Mouse (Mus musculus): ENCODE data around the gene Tmem210.

Gene Tmem210

DNA sequence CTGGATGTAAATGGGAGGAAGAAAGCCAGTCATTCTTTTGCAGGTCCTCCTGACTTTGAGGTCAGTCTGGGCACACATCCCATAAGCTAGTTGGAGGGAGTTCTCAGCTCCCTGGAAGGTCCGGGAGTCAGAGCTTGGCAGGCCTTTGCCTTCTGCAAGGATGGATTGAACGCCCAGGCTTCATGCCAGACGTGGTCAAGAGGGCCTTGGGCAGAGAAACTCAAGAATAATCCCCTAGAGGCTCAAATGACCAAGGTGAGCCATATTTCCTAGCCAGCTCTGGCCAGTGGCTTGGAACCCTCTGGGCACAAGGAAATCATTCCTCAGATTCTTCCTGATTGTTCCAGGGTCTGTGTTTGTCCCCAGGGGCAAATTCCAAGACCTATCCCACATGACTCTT lies 23.1 kb upstream of the Tmem210 start:
- DNase-seq (ENCODE audit: low read depth, low spot score): no peak

DNA sequence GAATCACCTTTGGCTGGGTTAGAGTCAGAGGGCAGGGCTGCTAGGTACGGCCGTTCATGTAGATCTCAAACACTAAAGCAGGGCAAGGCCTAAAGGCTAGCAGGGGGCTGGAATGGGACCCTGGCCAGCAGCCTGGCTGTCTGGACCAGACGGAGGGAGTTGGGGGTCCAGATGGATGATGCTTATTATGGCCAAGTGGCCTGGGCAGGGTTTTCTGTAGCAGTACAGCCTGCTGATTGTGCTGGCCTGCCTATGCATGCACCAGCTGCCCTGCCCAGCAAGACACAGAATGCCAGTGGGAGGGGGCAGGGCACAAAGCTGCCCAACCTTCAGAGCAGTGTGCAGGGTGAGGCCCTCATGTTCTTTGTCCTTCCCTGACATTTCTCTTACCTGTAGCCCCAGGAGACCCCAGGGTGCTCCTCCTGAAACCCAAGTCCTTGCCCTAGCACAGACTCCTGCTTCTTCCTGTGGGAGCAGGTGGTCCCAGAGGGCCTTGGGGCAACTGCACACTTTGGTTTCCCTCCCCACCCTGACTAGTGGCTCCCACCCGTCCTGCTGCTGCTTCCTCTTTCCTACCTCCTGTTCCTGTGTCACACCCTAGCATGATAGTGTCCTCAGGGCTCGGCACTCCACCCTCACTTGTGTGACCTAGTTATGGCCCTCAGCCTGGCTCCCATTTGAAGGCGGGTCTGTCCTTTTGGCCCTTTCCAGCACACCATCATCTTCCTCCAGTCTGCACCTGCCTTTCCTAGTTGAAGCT lies 21.9 kb upstream of the Tmem210 start:
- DNase-seq (ENCODE audit: low read depth, low spot score): no peak

DNA sequence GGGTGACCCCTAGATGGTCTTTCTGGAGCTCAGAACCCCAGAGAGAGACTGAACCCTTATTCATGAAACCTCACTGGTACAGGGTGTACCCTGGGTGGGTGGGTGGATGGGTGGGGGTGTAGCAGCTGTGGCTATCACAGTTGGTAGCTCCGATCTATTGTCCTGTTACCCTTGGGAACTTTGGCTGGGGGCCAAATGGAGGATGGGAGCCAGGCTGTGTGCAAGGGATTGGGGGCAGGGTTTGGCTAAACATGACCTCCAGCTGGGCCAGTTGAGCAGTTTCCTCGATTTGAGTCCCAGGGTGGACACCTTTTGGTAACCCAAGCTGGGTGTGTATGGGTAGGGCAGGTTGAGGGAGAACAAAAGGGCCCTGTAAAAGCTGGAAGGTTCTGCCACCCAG lies 21.2 kb upstream of the Tmem210 start:
- peak; percentile 62 for DNase-seq (ENCODE audit: low read depth, low spot score)

DNA sequence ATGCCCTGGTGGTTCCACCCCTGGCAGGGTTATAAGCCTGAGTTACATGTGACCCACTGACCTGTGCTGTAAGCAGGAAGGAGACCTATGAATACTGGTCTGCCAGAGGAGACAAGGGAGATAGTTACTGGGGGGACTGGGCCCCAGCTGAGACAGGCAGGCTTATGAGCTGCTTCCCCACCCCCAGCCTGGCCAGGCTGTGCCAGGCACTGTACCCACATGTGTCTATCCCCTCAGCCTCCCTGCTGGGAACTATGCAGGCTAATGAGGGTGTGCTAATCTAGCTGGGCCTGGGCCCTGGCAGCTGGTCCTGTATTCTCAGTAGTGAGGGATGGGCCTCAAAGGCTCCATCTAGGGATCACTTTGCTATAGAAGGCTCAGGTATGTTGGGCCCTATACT lies 20.7 kb upstream of the Tmem210 start:
- peak; percentile 62 for DNase-seq (ENCODE audit: low read depth, low spot score)

DNA sequence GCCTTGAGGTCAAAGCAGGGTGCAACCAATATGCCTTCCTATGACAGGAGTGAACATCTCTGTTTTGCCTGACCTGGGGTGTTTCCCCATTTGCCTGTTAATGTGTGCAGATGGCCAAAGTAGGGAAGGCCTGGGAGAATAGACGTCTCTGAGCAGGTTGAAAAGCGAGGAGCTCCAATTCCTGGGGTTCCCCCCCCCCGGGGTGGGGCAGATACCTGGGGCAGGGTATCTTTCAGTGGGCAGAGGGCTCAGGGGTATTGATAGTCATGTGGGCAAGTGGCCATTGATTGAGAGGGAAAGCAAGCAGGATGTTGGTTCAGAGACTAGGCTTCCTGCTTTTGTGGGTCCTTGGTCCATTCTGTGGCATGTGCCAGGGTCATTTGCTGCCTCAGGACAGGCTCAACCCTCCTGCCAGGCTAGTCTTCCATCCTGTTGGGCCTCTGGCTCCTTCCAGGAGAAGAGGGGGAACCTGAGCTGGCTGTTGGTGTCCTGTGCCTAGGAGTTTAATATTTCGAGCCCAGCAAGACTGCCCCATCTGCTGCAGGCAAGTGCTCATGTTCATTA lies 20.1 kb upstream of the Tmem210 start:
- no peak for DNase-seq (ENCODE audit: low read depth, low spot score)

DNA sequence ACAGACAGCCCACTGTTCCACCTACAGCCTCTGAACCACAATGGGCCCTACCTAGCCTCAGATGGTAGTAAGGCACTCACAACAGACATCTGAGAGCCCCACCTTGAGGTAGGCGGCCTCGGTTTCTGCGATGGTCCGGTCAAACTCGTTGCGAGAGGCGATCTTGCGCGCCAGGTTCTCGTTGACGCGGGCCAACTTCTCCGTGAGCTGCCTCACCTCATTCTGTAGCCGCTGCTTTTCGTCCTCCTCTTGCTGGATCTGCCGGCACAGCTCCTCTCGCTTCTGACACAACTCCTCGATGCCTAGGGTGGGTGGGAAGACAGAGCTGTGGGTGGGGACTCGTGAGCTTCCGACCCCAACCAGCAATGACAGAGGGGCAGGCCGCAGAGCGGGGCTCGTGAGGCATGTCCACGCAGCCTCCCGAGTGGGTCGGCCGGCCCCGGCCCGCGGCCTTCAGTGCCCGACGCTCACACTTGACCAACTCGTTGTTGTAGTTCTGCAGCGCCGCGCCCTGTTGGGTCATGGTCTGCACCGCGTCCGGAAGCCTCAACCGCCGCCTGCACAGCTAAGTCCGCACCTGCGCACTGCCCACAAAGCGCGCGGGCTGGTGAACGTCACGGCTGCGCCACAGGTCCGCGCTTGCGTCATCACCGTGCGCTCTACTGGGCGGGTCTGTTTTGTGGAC lies 16.0 kb upstream of the Tmem210 start, which contains the start of the genes Ssna1 and Anapc2:
Gene Ssna1, minus strand, starts transcription at position 612 of the 685 bp plus-strand sequence.
Gene Anapc2, plus strand, starts transcription at position 652 of the 685 bp plus-strand sequence.
- peak; percentile 91 for DNase-seq (ENCODE audit: low read depth, low spot score)

DNA sequence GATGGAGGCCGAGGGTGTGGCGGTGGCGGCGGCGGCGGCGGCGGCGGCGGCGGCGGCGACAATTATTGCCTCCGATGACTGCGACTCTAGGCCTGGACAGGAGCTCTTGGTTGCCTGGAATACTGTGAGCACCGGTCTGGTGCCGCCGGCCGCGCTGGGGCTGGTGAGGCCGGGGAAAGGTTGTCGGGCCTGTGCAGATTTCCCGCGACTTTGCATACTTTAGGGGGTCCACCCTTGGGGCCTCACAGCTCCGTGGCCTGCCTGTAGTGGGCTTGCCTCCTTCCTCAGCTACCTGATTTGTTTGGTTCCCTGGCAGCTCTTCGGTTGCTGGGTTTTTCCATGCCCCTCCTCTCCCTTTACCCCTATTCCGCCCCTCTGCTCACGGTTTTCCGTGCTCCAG lies 15.4 kb upstream of the Tmem210 start:
- no peak for DNase-seq (ENCODE audit: low read depth, low spot score)

DNA sequence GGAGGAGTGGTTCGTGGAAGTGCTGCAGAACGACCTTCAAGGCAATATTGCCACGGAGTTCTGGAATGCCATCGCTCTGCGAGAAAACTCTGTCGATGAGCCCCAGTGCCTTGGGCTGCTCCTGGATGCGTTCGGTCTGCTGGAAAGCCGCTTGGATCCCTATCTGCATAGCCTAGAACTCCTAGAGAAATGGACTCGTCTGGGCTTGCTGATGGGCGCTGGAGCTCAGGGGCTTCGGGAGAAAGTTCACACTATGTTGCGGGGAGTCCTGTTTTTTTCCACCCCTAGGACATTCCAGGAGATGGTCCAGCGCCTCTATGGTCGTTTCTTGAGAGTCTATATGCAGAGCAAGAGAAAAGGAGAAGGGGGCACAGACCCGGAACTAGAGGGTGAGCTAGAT lies 14.9 kb upstream of the Tmem210 start:
- no peak for DNase-seq (ENCODE audit: low read depth, low spot score)

DNA sequence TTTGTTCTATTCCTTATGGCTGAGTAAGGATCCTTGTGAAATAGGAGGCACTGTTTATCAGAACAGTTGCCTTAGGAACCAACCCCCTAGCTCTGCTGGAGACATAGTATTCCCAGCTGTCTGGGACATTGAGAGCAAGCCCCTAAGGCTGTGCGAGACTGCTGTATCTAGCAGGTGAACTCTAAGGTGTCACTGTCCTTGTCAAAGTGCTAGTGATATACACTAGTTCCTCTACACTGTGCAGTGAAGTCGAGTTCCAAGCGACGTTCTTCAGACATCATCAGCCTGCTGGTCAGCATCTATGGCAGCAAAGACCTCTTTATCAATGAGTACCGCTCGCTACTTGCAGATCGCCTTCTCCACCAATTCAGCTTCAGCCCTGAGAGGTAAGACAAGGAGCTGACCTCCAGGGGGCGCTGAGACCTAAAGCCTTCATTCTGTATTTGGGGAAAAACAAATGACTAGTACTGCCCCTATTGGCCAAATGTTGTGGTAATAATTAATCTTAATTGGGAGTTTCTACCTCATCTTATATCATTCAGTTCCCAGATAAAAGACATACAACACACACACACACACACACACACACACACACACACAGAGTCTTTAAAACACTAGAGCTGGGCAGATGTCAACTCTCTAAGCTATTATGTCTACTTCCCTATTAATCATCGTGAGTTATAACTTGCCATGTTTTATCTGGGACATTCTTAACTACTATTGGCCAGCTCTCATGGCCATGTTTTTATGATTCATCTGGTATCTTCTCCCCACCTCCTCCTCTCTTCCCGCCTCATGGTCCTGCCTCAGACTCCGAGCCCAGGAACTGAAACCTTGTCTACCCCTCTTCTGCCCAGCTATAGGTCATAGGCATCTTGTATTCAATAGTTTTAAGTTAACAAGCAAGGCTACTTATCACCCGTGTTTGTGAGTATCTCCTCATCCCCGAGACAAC lies 8.7 kb upstream of the Tmem210 start:
- DNase-seq (ENCODE audit: low read depth, low spot score): no peak

DNA sequence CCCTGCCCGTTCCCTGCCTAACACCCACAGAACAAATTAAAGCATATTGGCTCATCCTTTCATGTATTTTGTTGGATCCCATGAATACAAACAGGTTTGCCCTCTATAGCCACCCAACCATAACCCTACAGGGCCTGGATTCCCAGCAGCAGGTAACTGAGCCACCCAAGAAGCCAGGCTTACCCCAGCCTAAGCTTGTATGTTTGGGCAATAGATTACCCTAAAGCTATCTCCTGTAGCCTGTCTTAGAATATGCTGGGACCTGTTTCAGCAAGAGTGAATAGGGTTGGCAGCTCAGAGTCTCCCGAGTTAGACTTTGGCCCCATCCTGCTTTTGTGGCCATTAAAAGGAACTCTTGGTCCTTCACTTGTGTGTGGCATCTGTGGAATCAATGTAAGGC lies 2.4 kb upstream of the Tmem210 start:
- no peak for DNase-seq (ENCODE audit: low read depth, low spot score)

DNA sequence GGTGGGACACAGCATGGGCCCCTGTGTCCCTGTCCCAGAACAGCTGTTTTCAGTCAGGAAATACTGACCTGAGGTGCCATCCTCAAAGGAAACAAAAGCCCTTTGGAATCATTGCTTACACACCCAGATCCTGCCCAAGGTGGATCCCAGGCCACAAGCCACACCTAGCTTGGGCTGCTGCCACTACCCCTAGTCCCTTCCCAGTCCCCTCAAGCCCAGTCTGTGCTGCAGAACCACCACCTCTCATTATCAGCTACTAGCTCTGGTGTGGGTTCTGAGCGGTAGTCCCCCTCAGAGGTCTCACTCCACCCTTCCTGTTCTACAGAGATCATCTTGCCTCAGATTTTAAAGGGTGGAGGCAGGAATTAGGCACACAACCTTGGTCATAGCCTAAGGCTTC lies 1.6 kb upstream of the Tmem210 start:
- no peak for DNase-seq (ENCODE audit: low read depth, low spot score)

DNA sequence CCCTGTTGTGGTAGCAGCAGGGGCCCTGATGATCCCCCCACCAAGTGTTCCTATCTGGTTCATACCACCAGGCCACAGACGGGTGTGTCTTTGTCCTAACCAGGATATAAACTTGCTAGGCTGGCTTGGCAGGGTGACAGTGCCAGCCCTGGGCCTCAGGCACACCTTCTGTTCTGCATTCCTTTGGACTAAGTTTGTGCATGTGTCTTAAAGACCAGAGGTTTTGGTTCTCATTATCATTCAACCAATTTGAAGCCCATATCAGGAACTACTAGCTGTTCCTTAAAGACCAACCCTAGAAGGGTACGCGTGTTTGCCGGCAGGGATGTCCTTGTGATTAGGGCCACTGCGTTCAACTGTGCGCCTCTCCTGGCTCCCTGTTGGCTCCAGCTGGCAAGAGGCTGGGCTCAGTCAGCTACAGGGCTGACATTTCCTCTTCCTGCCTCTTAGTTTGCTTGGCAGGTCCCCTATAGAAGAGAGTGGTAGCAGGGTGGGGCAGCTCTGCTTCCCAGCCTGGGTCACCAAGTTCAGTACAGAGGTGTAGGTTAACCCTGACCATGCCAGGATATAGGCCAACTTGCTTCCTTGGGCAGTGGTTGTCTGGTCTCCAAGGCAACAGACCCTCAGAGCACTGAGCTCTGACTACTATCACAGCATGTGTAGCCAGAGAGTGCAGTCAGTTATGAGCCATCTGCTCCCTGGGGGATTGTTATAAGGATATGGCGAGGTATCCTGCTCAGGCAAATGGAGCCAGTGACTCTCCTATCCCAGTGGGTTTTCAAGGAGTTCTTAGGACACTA lies 908 bp upstream of the Tmem210 start:
- no peak for DNase-seq (ENCODE audit: low read depth, low spot score)

DNA sequence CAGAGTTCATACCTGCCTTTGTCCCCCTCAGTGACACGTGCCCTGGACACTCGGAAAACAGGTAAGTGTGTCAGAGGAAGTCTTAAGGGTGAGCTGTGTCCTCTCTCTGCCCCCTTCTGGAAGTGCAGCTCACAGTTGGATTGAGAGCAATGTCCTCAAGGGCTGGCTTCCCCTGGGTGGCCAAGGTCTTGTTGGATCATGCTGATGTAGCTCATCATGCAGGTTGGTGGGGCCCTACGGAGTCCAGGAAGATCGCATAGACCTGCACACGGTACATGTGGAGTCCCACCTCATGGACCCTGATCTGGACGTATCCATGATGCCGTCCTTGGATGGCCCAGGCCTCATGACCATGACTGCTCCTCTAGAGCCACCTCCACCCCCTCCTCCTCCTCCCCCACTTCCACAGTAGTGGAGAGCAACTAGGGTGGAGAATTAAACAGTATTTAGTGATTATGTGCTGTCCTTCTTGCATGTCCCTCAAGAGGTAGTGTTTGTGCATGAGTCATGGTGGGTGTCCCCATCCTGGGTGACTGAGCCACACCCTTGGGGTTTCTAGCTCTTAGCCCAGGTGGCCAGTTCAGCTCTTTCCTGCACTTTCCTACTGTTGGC lies 895 bp downstream of the Tmem210 start:
- DNase-seq (ENCODE audit: low read depth, low spot score): no peak

DNA sequence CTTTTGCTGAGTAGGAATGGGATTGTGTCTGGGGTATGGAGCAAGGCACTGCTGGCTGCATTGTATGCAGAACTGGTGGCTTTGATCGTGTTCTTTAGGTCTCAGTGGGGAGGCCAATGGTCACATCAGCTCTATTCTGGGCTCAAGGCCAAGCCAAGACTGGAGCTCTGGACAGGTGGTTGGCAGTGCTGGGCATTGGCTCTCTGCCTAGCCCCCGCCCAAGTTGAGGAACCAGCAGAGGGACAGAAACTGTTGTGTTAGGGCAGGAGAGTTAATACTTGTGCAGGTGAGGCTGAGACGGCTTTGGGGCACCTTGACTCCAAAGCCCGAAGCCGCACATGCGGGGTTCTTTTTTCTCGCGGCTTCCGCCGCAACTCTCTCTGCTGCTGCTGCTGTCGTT lies 1.7 kb downstream of the Tmem210 start, which contains the start of gene Lrrc26:
Gene Lrrc26, plus strand, starts transcription at position 265 of the 400 bp plus-strand sequence.
- no peak for DNase-seq (ENCODE audit: low read depth, low spot score)

DNA sequence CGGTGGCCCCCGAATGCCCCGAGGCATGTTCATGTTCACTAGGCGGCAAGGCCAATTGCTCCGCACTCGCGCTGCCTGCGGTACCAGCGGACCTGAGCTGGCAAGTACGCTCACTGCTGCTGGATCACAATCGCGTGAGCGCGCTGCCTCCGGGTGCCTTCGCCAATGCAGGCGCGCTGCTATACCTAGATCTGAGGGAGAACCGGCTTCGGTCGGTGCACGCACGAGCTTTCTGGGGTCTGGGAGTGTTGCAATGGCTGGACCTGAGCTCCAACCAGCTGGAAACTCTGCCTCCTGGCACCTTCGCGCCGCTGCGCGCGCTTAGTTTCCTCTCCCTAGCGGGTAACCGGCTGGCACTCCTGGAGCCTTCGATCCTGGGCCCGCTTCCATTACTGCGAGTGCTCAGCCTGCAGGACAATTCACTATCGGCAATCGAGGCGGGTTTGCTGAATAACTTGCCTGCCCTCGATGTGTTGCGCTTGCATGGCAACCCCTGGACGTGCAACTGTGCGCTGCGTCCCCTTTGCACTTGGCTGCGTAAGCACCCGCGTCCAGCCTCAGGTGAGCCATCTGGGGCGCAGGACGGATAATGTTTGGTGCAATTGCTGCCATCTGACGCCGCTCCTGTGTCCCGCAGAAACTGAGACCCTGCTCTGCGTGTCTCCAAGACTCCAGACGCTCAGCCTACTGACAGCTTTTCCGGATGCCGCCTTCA lies 2.3 kb downstream of the Tmem210 start:
- no peak for DNase-seq (ENCODE audit: low read depth, low spot score)

DNA sequence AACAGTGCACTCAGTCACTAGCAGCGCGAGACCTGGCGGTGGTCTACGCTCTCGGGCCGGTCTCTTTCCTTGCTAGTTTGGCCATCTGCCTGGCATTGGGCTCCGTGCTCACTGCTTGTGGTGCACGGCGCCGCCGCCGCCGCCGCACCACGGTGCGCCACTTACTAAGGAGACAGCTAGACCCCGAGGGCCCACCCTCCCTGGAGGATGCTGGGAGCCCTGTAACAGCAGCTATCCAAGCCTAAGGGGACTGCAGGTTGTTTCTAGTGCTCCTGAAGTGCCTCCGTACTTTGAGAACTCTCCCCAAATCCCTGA lies 2.8 kb downstream of the Tmem210 start:
- DNase-seq (ENCODE audit: low read depth, low spot score): no peak

DNA sequence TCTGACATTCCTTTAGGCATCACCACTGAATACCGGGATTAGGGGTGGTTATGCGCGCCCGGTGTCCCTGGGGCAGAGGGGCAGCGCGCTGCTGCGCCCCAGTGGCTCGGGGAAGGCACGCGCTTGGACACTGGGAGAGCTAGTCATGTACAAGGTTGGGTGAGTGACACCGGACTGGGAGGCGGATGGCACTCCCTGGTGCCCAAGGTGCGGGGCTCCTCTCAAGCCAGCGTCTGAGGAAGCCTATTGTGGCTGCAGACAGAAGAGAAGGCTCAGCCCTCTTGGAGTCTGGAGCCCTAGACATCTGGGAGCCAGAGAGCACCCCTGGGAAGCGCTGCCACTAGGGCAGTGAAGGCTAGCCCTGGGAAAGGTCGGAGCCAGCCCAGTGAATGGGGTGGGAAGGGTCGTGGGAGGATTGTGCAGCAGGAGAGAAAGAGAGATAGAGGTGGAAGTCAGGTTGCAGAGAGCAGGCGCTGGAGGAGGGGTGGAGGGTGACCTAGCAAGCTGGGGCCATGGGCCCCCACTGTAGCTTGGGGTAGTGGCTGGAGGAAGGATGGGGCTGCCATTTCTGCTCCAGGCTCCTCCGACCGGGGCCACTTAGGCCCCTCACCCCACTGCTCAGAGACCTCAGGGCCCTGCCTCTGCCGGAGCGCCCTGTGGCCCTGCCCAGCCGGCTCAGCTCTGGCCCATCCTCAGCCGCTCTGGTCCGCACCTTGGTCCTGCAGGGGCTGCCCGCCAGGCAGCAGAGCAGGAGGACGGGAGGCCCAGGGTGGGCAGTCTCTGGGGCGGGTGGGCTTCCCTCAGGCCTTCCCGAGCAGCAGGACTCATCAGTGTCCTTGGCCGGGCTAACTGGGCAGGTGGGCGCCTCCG lies 3.5 kb downstream of the Tmem210 start:
- no peak for DNase-seq (ENCODE audit: low read depth, low spot score)

DNA sequence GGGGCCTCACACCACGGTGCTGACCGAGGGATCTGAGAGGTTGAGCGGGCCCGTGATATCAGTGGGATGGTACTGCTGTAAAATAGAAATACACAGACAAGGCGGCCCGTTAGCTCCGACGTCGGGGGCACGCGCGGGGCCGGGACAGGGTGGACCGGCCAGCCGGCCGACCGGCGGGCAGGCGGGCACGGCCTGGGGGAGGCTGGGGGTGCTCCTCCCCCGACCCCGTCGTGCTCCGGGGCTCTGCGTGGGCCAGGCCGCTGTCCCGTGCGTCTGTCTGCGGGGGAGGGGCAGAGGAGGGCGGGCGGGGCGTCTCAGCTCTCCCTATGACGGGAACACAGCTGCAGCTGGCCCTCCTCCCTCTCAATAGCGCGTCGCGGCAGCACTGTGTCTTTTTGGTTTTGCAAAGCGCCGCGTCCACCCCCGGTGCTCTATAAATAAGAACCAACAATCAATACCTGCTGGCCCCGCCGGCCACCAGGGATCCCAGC lies 4.2 kb downstream of the Tmem210 start:
- DNase-seq (ENCODE audit: low read depth, low spot score): no peak

DNA sequence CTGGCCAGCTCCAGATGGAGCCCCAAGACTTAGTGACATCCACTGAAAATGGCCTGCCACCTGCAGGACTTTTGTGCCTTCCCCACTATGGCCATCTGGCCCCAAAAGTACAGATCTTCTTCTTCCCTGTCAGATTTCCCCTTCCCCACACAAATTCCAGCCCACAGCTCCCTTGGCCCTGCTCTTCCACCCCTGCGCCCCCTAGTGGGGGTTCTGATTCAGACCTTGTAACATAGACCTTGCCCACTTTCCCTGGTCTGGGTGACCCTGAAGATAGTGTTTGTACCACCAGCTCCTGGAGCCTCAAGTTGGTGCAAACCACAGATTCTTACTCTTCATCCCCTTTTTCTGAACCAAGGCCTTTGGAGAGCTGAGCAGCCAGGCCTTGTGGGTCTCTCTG lies 4.9 kb downstream of the Tmem210 start:
- DNase-seq (ENCODE audit: low read depth, low spot score): no peak
